Mouse (Mus musculus) stomach, embryonic 15.5 days (tissue): Measurements from ENCODE around the gene Tor4a. TPM values are rescaled to one million over a fixed set of nuclear protein-coding genes. Genes with fewer than 3 reads are reported as not detected.
A peak's percentile ranks its signal among the peaks of the same experiment; 100 is the strongest.

Experiments
- ATAC-seq: fragments of 200-750 bp; cut with Nextera tagmentation; 2 replicates; pipeline ENCODE4 v1.8.0; 2017; ENCODE audit warnings: low read depth, moderate number of reproducible peaks, moderate TSS enrichment; ENCODE audit not compliant: insufficient read depth, low FRiP score
- H3K27ac ChIP-seq: fragments of 300-500 bp; sonication (generic); 2 replicates; pipeline ENCODE4 v1.5.1; 2015; ENCODE audit warnings: mild to moderate bottlenecking, inconsistent platforms
- H3K27me3 ChIP-seq: fragments of 300-500 bp; sonication (generic); replicated peaks from 2 replicates; pipeline ENCODE4 v1.6.1; 2015; ENCODE audit warnings: inconsistent platforms
- H3K36me3 ChIP-seq: fragments of 300-500 bp; sonication (generic); 2 replicates; pipeline ENCODE4 v1.6.1; 2015; ENCODE audit warnings: inconsistent platforms
- H3K4me1 ChIP-seq: fragments of 300-500 bp; sonication (generic); 2 replicates; pipeline ENCODE4 v1.6.1; 2015; ENCODE audit warnings: inconsistent platforms
- H3K4me2 ChIP-seq: fragments of 300-500 bp; sonication (generic); 2 replicates; pipeline ENCODE4 v1.6.1; 2015; ENCODE audit warnings: mild to moderate bottlenecking, inconsistent platforms
- H3K4me3 ChIP-seq: fragments of 300-500 bp; sonication (generic); replicated peaks from 2 replicates; pipeline ENCODE4 v1.5.1; 2015; ENCODE audit warnings: inconsistent platforms
- H3K9ac ChIP-seq: fragments of 300-500 bp; sonication (generic); 2 replicates; pipeline ENCODE4 v1.6.1; 2015; ENCODE audit warnings: inconsistent platforms
- H3K9me3 ChIP-seq: fragments of 300-500 bp; sonication (generic); 2 replicates; pipeline ENCODE4 v1.6.1; 2016; ENCODE audit warnings: inconsistent platforms
- WGBS: fragments of 180-500 bp; shearing (Covaris S2); methylation state at CpG from one replicate; pipeline ENCODE4 v1.1.7; 2015; 5-methylcytosine and 5-hydroxymethylcytosine counted together
- polyA plus RNA-seq: library from polyadenylated mRNA; unstranded; fragments of >200 nt; fragmentation: Nextera tagmentation; extraction: Ambion mirVana; gene quantifications from 2 replicates; pipeline ENCODE4 v1.2.1, GENCODE M21; 2015

The Tor4a gene
- polyA plus RNA-seq, 1 experiment from 2014 or later, result 15.5 TPM

DNA sequence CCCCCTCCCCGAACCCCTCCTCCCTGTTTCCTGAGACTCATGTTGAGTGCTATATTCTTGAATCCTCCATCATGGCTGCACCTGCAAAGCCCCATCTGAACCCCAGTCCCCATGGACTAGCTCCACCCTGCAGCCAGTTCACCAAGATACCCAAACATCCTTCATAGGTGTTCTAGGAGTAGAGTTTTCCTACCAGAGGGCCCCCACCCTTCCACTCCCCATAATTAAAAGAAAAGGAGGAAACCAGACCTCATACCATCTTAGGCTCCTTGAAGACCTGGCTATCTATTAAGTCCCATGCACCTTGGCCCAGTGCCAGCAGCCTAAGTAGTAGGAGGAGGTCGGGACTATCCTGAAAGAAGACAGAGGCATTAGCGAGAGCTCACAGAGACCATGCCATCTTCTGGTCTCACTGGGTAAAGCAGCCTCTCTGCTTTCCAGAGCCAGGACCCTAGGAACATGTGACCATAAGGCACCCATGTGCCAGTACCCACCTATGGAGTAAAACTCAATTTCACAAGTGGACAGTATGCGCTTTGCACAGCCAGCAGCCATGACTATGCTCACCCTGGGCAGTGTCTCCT is 7.0 kb upstream of the Tor4a start:
- 0 out of 2 replicates have a peak, but pooled peaks have one; percentile 16 for ATAC-seq
- Histone ChIP-seq H3K27ac (no peak overlapping the region), H3K4me2 (no peak overlapping the region), H3K9ac (no peak overlapping the region), H3K9me3 (no peaks in the 10 kb centered on the region), H3K4me3 (no peak overlapping the region), H3K27me3 (no peaks in the 10 kb centered on the region), H3K4me1 (0 out of 2 replicates have a peak, but pooled peaks cover under 1% of the 10 kb centered on the region), H3K36me3 (peaks cover 69% of the 10 kb centered on the region)
- WGBS, result 58% methylated on average over 4 of the region's 4 CpGs

DNA sequence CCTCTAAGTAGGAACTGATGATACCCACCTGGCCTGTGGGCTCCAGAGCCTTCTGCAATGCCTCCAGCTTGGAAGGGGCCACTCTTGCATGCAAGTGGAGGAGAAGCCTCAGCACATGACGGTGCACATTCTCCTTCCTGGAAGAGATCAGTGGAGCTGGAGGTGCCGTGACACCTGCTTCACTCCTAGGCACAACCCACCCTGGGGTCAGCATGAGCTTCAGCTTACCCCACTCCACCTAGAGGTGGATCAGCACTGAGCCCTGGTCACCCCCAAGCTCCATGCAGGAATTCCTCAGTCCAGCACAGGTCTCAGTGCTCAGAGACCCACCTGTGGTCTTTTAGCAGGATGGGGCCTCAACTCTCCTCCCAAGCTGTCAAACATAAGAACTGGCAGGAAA is 3.9 kb upstream of the Tor4a start:
- Histone ChIP-seq H3K27me3 (no peaks in the 10 kb centered on the region), H3K4me3 (no peak overlapping the region), H3K9me3 (no peaks in the 10 kb centered on the region), H3K9ac (no peak overlapping the region), H3K4me1 (0 out of 2 replicates have a peak, but pooled peaks cover 3% of the 10 kb centered on the region), H3K36me3 (peaks cover 58% of the 10 kb centered on the region), H3K27ac (no peak overlapping the region), H3K4me2 (no peak overlapping the region)
- 90% methylated on average over 2 of the region's 2 CpGs for WGBS
- ATAC-seq, result no peak

DNA sequence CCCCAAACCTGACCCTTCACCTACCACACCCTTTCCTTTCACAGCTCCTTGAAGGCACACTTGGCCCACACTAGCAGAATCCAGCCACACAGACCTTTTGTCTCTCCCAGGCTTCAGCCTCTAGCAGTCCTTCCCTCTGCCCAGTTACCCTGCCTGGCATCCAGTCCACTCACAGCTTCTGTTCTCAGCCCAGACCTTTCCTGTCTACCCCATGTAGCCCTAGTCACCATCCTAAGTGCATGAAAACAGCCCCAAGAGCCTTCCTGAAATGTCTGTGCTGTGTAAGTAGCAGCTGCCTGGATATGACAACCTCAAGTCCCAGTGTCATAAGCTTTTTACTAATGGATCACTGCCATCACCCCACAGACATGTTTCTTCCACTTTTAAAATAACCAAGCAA is 1.3 kb upstream of the Tor4a start:
- Histone ChIP-seq H3K4me1 (peaks cover 29% of the 10 kb centered on the region), H3K9ac (no peak overlapping the region), H3K4me2 (no peak overlapping the region), H3K36me3 (peaks cover 34% of the 10 kb centered on the region), H3K27ac (0 out of 2 replicates have a peak overlapping the region, but pooled peaks have one; percentile 90), H3K9me3 (no peaks in the 10 kb centered on the region), H3K4me3 (no peak overlapping the region), H3K27me3 (0 out of 2 replicates have a peak, but pooled peaks cover 4% of the 10 kb centered on the region)
- no peak for ATAC-seq

DNA sequence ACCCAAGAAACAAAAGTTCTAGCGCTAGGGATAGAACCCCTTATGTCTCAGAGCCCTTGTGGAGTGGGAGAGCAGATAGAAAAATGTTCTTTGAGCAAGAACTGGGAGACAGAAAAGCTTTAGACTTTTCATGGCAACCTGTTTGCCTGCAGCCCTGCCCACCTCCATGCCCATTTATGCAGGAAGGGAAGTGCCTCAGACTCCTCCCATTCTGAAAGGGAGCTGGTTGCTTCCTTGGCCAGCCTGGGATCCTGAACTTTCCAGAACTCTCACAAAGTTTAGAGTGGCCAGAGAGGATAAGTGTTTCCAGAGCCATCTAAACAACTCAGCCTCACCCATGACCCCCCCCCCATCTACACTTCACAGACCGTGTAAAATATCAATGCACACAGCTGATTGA is 505 bp upstream of the Tor4a start:
- Histone ChIP-seq H3K4me3 (peak overlapping the region; percentile 43; the same call in 1 of the 2 replicates), H3K4me2 (peak overlapping the region; percentile 66), H3K9me3 (no peaks in the 10 kb centered on the region), H3K9ac (0 out of 2 replicates have a peak overlapping the region, but pooled peaks have one; percentile 4), H3K36me3 (peaks cover 26% of the 10 kb centered on the region), H3K4me1 (peaks cover 29% of the 10 kb centered on the region), H3K27ac (peak overlapping the region; percentile 90), H3K27me3 (0 out of 2 replicates have a peak, but pooled peaks cover 4% of the 10 kb centered on the region)
- 22% methylated on average over 2 of the region's 2 CpGs for WGBS
- ATAC-seq, result no peak

DNA sequence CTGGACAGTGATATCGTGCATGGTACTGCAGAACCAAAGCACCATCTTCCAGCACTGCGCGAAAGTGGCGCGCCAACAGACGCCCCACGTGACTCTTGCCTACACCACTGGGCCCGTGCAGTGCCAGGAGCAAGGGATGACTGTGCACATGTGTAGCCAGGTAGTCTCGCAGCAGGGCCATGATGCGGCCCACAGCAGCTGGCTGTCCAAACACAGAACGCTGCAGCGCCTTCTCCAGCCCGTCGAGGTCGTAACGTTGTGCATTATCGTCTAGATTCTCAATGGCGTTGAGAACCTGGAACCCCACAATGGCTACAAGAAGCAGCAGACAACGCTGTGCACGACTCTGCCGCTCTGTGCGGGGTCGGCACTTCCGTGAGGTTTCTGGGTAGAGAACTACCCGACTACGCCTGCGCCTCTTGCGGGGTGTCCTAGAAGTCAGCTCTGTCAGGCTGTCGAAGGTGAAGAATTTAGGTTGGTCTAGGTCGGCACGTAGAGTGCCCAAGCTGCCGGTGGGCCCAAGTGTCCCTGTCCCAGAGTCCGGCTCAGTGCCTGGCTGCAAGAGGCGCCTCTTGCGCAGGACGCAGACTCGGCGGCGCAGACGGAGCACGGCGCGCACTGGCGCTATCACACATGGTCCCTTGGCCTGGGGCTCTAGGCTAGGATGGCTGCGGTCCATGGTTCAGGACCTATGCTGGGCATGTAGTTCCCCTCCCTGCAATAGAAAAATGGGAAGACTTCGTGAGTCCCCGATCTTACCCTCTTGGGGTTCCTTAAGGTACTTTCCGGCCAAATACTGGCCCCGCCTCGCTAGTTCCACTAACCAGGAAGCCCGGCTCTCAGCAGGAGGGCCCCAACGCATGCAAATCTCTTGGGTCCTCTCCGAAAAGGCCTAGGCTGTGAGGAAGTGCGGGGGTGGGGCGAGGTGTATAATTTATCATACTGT is 1.2 kb downstream of the Tor4a start:
- Histone ChIP-seq H3K36me3 (peaks cover 10% of the 10 kb centered on the region), H3K9me3 (no peaks in the 10 kb centered on the region), H3K27ac (peak overlapping the region; percentile 90), H3K4me3 (peak overlapping the region; percentile 43), H3K4me2 (peak overlapping the region; percentile 66), H3K27me3 (0 out of 2 replicates have a peak, but pooled peaks cover 4% of the 10 kb centered on the region), H3K9ac (peak overlapping the region; percentile 24), H3K4me1 (peaks cover 29% of the 10 kb centered on the region)
- peak; percentile 21; the same call in 1 of the 2 replicates for ATAC-seq
- 17% methylated on average over 55 of the region's 55 CpGs for WGBS

DNA sequence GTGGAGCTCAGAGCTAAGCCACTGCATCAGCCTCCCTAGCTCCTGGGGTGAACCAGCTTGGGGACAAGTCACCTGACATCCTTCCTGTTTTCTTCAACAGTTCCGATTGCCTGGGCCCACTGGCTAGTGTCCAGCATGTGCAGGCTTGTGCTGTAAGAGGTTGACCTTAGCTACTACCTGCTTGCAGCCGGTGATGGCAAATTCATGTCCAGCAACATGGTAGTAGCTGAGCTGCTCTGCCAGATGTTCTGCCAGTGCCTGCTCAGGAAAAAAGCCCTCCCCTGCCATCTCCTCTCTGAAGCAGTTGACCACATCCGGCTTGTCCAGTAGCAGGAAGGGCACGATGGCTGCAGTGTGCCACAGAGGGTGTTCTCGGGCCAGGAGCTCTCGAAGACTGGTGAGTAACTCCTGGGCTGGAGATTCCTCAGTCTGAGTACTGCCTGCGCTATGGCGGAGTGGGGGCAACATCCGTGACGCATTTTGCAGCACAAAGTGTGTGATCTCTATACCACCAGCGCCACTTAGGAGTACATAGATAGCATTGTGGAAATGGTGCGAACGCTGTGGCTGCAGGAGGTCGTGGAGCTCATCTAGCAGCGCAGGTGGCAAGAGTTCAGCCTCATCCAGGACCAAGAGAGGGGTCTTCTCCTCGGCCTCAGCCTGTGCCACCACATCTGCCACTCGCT is 2.1 kb downstream of the Tor4a start:
- peak overlapping the region; percentile 43 for H3K4me3 ChIP-seq
- H3K27ac ChIP-seq, result peak overlapping the region; percentile 90; the same call in 1 of the 2 replicates
- no peak overlapping the region for H3K9ac ChIP-seq
- ATAC-seq, result no peak
- H3K9me3 ChIP-seq, result no peaks in the 10 kb centered on the region
- 0 out of 2 replicates have a peak, but pooled peaks cover 2% of the 10 kb centered on the region for H3K36me3 ChIP-seq
- H3K4me2 ChIP-seq, result peak overlapping the region; percentile 66
- H3K27me3 ChIP-seq, result 0 out of 2 replicates have a peak, but pooled peaks cover 4% of the 10 kb centered on the region
- WGBS, result 80% methylated on average over 17 of the region's 17 CpGs
- peaks cover 29% of the 10 kb centered on the region for H3K4me1 ChIP-seq

DNA sequence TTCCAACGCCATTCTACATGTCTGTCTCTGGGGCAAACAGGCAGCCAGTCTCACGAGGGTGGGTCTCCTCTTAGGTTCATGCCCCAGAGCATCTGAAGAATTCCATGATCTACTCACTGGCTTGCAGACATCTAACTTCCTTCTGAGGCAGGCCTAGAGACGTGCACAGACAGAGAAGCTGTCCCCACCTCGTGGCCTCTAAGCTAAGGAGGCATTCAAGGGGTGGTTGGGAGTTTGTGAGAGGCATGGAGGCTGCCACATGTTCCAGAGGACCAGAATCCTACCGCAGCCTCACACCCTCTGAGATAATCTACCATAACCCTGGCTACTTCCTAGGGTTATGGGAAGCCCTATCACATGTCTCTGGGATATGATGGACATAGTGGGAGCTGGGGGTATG is 2.7 kb downstream of the Tor4a start:
- no peaks in the 10 kb centered on the region for H3K36me3 ChIP-seq
- H3K9me3 ChIP-seq, result no peaks in the 10 kb centered on the region
- WGBS, result 71% methylated on average over 5 of the region's 5 CpGs
- peak overlapping the region; percentile 66 for H3K4me2 ChIP-seq
- no peak overlapping the region for H3K4me3 ChIP-seq
- peaks cover 29% of the 10 kb centered on the region for H3K4me1 ChIP-seq
- H3K27me3 ChIP-seq, result 0 out of 2 replicates have a peak, but pooled peaks cover 4% of the 10 kb centered on the region
- ATAC-seq, result no peak
- H3K27ac ChIP-seq, result peak overlapping the region; percentile 67; the same call in 1 of the 2 replicates
- no peak overlapping the region for H3K9ac ChIP-seq

DNA sequence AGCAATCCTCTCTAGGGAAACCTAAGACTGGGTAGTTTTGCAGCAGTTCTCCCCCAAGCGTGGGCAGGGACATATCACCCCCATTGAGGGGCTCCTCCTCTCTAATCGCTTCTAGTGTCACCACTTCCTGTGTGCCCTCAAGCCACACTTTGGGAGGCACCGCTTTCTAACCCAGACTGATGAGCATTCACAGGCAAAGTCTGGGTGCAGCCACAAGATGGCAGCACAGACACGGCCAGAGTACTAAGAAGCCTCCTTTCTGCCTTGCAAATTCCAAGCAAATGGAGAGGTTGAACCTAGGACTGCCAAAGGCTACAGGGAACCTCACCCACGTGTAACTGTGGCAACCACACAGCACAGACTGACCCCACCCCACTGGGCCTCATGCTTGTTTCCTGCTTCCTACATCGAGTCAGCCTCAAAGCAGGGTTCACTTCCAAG is 3.3 kb downstream of the Tor4a start:
- H3K9me3 ChIP-seq, result no peaks in the 10 kb centered on the region
- no peak overlapping the region for H3K27ac ChIP-seq
- WGBS, result 2% methylated on average over 6 of the region's 6 CpGs
- peak overlapping the region; percentile 32 for H3K4me2 ChIP-seq
- H3K27me3 ChIP-seq, result 0 out of 2 replicates have a peak, but pooled peaks cover 4% of the 10 kb centered on the region
- no peak overlapping the region for H3K9ac ChIP-seq
- H3K36me3 ChIP-seq, result no peaks in the 10 kb centered on the region
- H3K4me1 ChIP-seq, result peaks cover 29% of the 10 kb centered on the region
- peak; percentile 79 for ATAC-seq
- no peak overlapping the region for H3K4me3 ChIP-seq

DNA sequence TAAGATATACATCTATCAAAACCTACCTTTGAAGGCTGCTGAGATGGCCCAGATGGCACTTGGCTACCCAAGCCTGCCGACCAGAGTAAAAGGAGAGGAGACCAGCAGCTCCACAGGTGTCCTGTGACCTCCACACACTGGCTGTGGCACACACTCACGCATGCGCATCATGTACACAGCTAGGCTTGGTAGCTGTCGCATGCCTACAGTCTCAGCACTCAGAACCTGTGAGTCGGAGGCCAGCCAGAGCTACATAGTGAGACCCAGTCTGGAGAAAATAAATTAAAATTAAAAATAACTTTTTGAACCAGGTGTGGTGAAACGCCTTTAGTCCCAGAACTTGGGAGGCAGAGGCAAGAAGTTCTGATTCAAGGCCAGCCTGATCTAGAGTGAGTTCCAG is 8.8 kb downstream of the Tor4a start:
- Histone ChIP-seq H3K36me3 (no peaks in the 10 kb centered on the region), H3K4me3 (no peak overlapping the region), H3K9ac (no peak overlapping the region), H3K4me1 (0 out of 2 replicates have a peak, but pooled peaks cover 11% of the 10 kb centered on the region), H3K9me3 (no peaks in the 10 kb centered on the region), H3K27ac (no peak overlapping the region), H3K27me3 (peaks cover 17% of the 10 kb centered on the region; the same call in 1 of the 2 replicates), H3K4me2 (no peak overlapping the region)
- no peak for ATAC-seq
- 81% methylated on average over 6 of the region's 6 CpGs for WGBS

DNA sequence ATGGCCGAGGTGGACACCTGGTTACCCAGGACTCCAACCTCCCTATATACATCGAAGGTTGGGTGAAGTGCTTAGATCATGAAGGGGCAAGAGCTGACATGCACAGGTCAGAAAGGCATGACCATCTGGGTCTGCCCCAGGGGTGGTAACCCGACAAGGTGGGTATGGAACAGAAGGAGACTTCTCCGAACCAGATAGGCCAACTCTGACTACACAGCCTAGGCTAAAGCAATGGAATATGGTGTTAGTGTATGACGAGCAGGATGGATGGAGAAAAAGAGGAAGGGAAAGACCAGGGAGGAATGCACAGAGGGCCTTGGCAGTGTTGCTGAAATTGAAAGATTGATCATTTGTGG is 10.1 kb downstream of the Tor4a start:
- Histone ChIP-seq H3K4me3 (peak overlapping the region; percentile 53), H3K27me3 (peaks cover 21% of the 10 kb centered on the region), H3K9ac (no peak overlapping the region), H3K27ac (no peak overlapping the region), H3K36me3 (no peaks in the 10 kb centered on the region), H3K4me1 (0 out of 2 replicates have a peak, but pooled peaks cover 15% of the 10 kb centered on the region), H3K9me3 (no peaks in the 10 kb centered on the region), H3K4me2 (peak overlapping the region; percentile 98)
- ATAC-seq, result no peak
- 32% methylated on average over 5 of the region's 5 CpGs for WGBS
